Mouse (Mus musculus) liver, postnatal 0 days (tissue): ENCODE data around the gene Fam19a3.

Source experiments
- CTCF ChIP-seq: sonication (generic); IDR thresholded peaks from 2 replicates; pipeline ENCODE4 v1.5.1; 2016; ENCODE audit warnings: antibody characterized with exemption, low read depth
- EP300 ChIP-seq: IDR thresholded peaks from 2 replicates; pipeline ENCODE4 v1.6.1; 2016; ENCODE audit warnings: antibody characterized with exemption, low read depth, mild to moderate bottlenecking

DNA sequence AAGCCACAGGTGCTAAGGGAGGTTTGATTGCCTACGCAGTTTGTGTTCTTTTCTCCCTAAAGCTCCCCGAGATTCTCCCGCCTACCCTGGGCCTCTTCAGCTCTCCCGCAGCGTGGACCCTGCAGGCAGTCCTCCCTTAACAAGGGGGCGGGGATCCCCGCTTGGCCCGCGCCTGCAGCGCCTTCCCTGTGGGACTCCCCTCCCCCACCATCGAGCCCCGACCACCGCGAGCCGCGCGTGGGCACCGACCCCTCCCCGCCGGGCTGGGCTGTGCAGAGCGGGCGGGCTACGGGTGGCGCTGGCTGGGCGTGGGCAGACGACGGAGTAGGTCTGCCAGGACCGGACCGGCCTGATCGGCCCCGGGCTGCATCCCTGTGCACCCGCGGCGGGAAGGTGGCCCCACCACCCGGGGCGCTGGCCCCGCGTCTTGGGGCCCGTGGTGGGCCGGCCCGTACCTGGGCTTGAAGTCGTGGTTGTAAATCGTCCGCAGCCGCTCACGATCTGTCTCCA is 35.9 kb upstream of the Fam19a3 start:
- peak; percentile 1; the same call in 1 of the 2 replicates for TF ChIP-seq CTCF
- no peak for TF ChIP-seq EP300
